Mouse (Mus musculus) limb, embryonic 12.5 days (tissue): ENCODE data around the gene Plpp3. TPM values are rescaled to one million over a fixed set of nuclear protein-coding genes. Genes with fewer than 3 reads are reported as not detected.
A peak's percentile ranks its signal among the peaks of the same experiment; 100 is the strongest.

Experiments
- ATAC-seq: fragments of 200-750 bp; cut with Nextera tagmentation; 2 replicates; pipeline ENCODE4 v1.8.0; 2017; ENCODE audit warnings: low read depth, moderate TSS enrichment; ENCODE audit not compliant: insufficient number of reproducible peaks, insufficient read depth, low FRiP score, low TSS enrichment
- H3K27ac ChIP-seq: fragments of 300-500 bp; sonication (generic); 2 replicates; pipeline ENCODE4 v1.5.1; 2016; ENCODE audit warnings: mild to moderate bottlenecking, moderate library complexity
- H3K27me3 ChIP-seq: fragments of 300-500 bp; sonication (generic); 2 replicates; pipeline ENCODE4 v1.6.1; 2016; ENCODE audit warnings: mild to moderate bottlenecking, moderate library complexity
- H3K36me3 ChIP-seq: fragments of 300-500 bp; sonication (generic); 2 replicates; pipeline ENCODE4 v1.6.1; 2016; ENCODE audit warnings: mild to moderate bottlenecking, moderate library complexity
- H3K4me1 ChIP-seq: fragments of 300-500 bp; sonication (generic); replicated peaks from 2 replicates; pipeline ENCODE4 v1.6.1; 2016
- H3K4me2 ChIP-seq: fragments of 300-500 bp; sonication (generic); 2 replicates; pipeline ENCODE4 v1.6.1; 2016; ENCODE audit warnings: mild to moderate bottlenecking, moderate library complexity
- H3K4me3 ChIP-seq: fragments of 300-500 bp; sonication (generic); replicated peaks from 2 replicates; pipeline ENCODE4 v1.5.1; 2016; ENCODE audit warnings: mild to moderate bottlenecking
- H3K9ac ChIP-seq: fragments of 300-500 bp; sonication (generic); replicated peaks from 2 replicates; pipeline ENCODE4 v1.6.1; 2016; ENCODE audit warnings: mild to moderate bottlenecking, moderate library complexity
- H3K9me3 ChIP-seq: fragments of 300-500 bp; sonication (generic); 2 replicates; pipeline ENCODE4 v1.6.1; 2016; ENCODE audit warnings: mild to moderate bottlenecking, moderate library complexity
- WGBS: fragments of 180-500 bp; shearing (Covaris S2); methylation state at CpG from one replicate; pipeline ENCODE4 v1.1.7; 2016; 5-methylcytosine and 5-hydroxymethylcytosine counted together
- polyA plus RNA-seq: library from polyadenylated mRNA; unstranded; fragments of >200 nt; fragmentation: Nextera tagmentation; extraction: Ambion mirVana; gene quantifications from 2 replicates; pipeline ENCODE4 v1.2.1, GENCODE M21; 2016

Gene Plpp3
- polyA plus RNA-seq, 1 experiment from 2014 or later: 96.0 TPM

DNA sequence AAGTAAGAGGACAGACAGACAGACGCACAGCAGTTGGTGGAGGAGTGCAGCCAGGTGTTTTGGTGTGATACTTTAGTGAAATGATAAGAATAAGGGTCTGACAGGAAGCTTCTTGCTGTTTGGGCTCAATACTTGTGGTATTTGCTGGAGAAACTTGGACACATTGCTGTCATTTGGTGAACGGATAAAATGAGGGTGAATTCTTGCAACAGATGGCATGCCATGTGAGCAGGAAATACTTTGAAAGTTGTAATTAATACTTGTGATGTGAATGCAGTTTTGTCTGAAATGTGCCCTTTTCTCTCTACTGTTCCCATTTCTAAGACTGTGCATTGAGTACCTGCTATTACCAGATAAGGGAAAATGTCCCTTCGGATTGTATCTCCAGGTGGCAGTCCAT is 14.3 kb downstream of the Plpp3 start:
- no peaks in the 10 kb centered on the region for H3K9me3 ChIP-seq
- ATAC-seq: no peak
- H3K27me3 ChIP-seq: no peaks in the 10 kb centered on the region
- WGBS: 81% methylated on average over 3 of the region's 3 CpGs
- H3K4me2 ChIP-seq: no peak overlapping the region
- no peak overlapping the region for H3K27ac ChIP-seq
- H3K36me3 ChIP-seq: peaks cover 43% of the 10 kb centered on the region
- no peak overlapping the region for H3K4me3 ChIP-seq
- no peak overlapping the region for H3K9ac ChIP-seq
- H3K4me1 ChIP-seq: peaks cover 56% of the 10 kb centered on the region

DNA sequence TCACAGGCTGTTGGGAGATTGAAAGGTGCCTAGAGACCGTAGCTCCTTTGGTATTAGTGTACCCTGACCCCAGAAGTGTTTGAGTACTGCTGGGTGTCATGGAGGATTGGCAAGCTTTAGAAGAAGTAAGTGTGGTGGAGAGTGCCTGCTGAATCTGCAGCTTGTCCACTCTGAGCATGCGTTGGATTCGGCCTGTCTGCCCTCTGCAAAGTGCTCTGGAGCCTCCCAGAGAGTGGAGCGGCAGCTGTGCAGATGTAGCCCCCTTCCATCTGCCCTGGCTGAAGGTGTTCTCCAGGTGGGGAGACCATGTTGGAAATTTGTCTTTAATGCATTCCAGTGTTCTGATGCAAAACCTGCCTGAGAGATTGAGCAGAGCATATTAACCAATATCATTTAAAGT is 17.6 kb downstream of the Plpp3 start:
- peaks cover 53% of the 10 kb centered on the region for H3K4me1 ChIP-seq
- ATAC-seq: no peak
- no peak overlapping the region for H3K4me2 ChIP-seq
- H3K4me3 ChIP-seq: no peak overlapping the region
- H3K9me3 ChIP-seq: no peaks in the 10 kb centered on the region
- WGBS: 58% methylated on average over 4 of the region's 4 CpGs
- no peak overlapping the region for H3K9ac ChIP-seq
- H3K36me3 ChIP-seq: peaks cover 47% of the 10 kb centered on the region
- peak overlapping the region; percentile 56; the same call in 1 of the 2 replicates for H3K27ac ChIP-seq
- H3K27me3 ChIP-seq: no peaks in the 10 kb centered on the region

DNA sequence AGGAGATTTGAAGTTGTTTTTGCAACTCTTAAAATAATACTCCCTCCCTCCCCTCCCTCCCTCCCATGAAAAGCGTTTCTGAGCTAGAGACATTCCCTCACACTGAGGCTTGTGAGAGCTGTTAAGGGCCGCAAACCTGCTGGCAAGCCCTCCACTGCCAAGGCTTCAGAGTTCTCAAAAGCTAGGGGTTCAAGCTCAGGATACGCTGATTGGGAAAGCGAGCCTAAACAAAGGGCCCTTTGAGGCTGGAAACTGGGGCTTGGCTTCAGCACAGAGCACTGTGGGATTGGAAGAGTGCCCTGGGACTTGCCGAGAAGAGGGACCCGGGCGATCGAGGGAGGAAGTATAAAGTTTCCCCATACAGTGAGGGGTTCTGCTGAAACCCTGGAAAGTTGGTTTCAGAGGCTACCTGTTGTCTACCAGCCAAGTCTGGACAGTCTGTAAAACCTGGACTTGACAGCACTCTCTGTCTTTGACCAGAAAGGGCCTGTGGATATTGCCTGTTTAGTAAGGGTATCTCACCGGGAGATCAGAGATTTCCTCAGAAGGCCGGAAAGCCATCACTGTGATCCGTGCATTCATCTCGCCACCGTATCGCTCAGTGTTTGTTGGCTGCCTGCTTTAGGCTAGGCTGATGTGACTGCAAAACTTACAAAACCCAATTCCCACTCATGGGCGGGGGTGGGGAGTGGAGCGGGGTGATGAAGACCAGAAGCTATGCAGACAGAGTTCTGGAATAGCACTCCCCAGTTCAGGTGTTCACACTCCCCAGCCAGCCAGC is 18.3 kb downstream of the Plpp3 start:
- Histone ChIP-seq H3K27ac (peak overlapping the region; percentile 70), H3K9ac (0 out of 2 replicates have a peak overlapping the region, but pooled peaks have one; percentile 2), H3K4me2 (no peak overlapping the region), H3K27me3 (no peaks in the 10 kb centered on the region), H3K4me3 (no peak overlapping the region), H3K36me3 (peaks cover 50% of the 10 kb centered on the region), H3K9me3 (no peaks in the 10 kb centered on the region), H3K4me1 (peaks cover 54% of the 10 kb centered on the region)
- 0 out of 2 replicates have a peak, but pooled peaks have one; percentile 37 for ATAC-seq
- WGBS: 71% methylated on average over 16 of the region's 16 CpGs

DNA sequence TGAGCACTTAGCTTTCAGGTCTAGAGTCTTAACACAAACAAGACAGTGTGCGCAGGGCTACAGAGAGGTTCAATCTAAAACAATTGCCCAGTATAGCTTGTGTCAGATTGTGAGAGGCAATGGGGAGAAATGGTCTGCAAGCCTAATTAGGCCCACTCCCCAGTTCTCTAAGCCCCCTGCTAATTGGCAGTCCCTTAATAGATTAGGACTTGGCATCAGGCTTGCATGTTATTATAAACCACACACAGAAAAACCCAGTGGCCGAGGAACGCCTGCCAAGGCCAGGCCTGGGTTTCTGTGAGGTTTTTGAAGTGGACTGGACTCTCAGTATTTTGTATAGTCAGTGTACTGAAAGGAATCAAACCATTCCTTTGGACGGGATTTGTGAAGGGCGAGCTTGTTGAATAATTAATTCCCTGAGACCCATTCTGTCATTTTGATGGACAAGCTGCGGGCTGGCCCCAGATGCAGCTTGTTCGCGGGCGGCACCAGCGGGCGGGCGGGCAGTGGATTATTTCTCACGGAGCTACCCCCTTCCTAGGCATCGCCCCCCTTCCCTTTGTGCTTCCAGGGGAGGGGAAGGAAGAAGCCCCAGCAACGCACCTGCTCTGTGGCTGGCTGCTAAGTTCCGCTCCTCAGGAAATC is 24.0 kb downstream of the Plpp3 start:
- Histone ChIP-seq H3K27ac (0 out of 2 replicates have a peak overlapping the region, but pooled peaks have one; percentile 29), H3K9me3 (no peaks in the 10 kb centered on the region), H3K9ac (no peak overlapping the region), H3K4me1 (peaks cover 51% of the 10 kb centered on the region), H3K36me3 (peaks cover 42% of the 10 kb centered on the region), H3K27me3 (no peaks in the 10 kb centered on the region), H3K4me3 (no peak overlapping the region), H3K4me2 (no peak overlapping the region)
- 38% methylated on average over 16 of the region's 16 CpGs for WGBS
- ATAC-seq: no peak

DNA sequence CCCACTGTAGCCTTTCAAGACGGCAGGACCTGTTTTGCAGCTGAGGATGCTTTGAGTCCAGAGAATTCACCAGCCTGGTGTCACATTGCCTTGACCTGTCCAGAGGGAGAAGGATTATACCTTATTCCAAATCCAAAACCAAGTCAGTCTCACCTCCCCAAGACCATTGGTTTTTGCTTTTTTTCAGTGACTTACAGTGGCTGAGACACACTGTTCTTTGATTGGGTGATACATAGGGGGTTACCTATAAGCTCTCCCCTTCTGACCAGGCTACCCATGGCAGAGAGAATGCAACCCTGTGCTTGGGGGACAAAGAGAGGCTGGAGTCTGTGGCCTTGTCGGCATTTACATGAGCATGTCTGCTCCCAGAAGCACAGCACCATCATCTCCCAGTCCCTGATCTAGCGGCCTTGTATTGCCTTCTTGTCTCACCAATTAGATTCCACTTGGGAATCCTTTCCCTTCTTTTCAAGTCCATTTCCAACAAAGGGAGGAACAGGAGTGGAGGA is 24.6 kb downstream of the Plpp3 start:
- no peaks in the 10 kb centered on the region for H3K27me3 ChIP-seq
- H3K27ac ChIP-seq: 0 out of 2 replicates have a peak overlapping the region, but pooled peaks have one; percentile 29
- H3K4me3 ChIP-seq: no peak overlapping the region
- 54% methylated on average over 3 of the region's 3 CpGs for WGBS
- peaks cover 42% of the 10 kb centered on the region for H3K36me3 ChIP-seq
- no peak overlapping the region for H3K4me2 ChIP-seq
- H3K9ac ChIP-seq: no peak overlapping the region
- ATAC-seq: no peak
- peaks cover 49% of the 10 kb centered on the region for H3K4me1 ChIP-seq
- no peaks in the 10 kb centered on the region for H3K9me3 ChIP-seq

DNA sequence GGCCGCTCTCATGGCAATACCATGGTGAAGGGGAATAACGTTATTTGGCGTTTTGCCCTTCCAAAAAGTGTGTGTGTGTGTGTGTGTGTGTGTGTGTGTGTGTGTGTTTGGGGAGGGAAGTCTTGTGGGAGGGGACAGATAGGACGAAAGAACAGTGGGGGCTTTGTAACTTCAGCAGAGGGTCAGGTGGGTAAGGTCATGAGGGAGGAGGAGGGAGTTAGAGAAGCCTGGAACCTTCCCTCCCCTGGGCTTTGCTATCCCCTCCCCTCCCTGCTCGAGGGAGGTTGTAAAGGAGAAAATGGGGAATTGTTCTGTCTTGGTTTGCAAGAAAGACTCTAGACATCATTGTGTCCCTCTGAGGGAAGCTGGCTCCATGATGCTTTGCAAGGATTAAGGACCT is 25.1 kb downstream of the Plpp3 start:
- H3K27ac ChIP-seq: peak overlapping the region; percentile 7; the same call in 1 of the 2 replicates
- WGBS: 63% methylated on average over 5 of the region's 5 CpGs

DNA sequence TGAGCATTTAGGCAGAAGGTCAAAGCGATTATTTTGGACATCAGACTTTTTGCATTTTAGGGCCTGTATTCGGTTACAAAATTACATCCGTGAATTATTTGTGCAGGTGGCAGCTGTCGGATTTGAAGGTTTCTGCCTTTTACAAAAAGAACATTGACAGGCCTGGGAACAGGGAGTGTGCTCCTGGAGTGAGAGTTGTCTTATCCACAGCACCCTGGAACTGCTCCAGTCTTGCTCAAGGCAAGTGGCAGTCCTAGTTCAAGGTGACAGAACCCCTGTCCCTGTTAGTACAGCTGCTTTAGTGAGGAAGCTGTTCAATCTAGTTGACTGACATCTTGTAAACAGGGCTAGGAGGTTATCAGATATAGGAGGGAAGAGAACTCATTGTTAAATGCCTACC is 27.3 kb downstream of the Plpp3 start:
- no peaks in the 10 kb centered on the region for H3K27me3 ChIP-seq
- no peak overlapping the region for H3K9ac ChIP-seq
- no peak overlapping the region for H3K4me2 ChIP-seq
- H3K27ac ChIP-seq: no peak overlapping the region
- H3K4me3 ChIP-seq: no peak overlapping the region
- H3K9me3 ChIP-seq: no peaks in the 10 kb centered on the region
- H3K4me1 ChIP-seq: peaks cover 47% of the 10 kb centered on the region
- 80% methylated on average over 4 of the region's 4 CpGs for WGBS
- no peak for ATAC-seq
- H3K36me3 ChIP-seq: peaks cover 40% of the 10 kb centered on the region

More for the DNA sequence above, 25.1 kb downstream of the Plpp3 start:
- ATAC-seq: no peak; the same call in 1 of the 2 replicates
- Histone ChIP-seq H3K27me3 (no peaks in the 10 kb centered on the region), H3K4me1 (peaks cover 49% of the 10 kb centered on the region), H3K9me3 (no peaks in the 10 kb centered on the region), H3K4me3 (no peak overlapping the region), H3K9ac (no peak overlapping the region), H3K36me3 (peaks cover 44% of the 10 kb centered on the region), H3K4me2 (no peak overlapping the region)

DNA sequence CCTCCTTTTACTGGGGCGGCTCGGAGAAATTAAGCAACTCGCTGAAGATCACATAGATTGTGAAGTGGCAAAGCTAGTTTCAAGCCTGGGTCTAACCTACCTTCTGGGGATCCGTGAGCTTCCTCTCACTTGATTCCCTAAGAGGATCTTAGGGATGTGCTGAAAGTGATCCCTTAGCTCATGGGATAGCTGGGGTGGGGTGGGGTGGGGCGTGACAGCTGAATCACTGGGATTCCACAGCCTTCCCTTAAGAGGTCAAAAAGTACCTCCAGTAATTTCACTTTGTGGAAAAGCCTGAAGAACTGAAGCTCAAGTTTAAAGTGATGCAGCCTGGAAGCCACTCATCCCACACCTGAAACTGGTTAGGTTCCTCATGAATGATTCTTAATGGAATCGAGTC is 27.8 kb downstream of the Plpp3 start:
- H3K4me1 ChIP-seq: peaks cover 47% of the 10 kb centered on the region
- H3K4me2 ChIP-seq: no peak overlapping the region
- no peaks in the 10 kb centered on the region for H3K27me3 ChIP-seq
- no peak overlapping the region for H3K9ac ChIP-seq
- ATAC-seq: no peak
- H3K9me3 ChIP-seq: no peaks in the 10 kb centered on the region
- H3K36me3 ChIP-seq: peaks cover 35% of the 10 kb centered on the region
- 86% methylated on average over 6 of the region's 6 CpGs for WGBS
- H3K27ac ChIP-seq: no peak overlapping the region
- H3K4me3 ChIP-seq: no peak overlapping the region

DNA sequence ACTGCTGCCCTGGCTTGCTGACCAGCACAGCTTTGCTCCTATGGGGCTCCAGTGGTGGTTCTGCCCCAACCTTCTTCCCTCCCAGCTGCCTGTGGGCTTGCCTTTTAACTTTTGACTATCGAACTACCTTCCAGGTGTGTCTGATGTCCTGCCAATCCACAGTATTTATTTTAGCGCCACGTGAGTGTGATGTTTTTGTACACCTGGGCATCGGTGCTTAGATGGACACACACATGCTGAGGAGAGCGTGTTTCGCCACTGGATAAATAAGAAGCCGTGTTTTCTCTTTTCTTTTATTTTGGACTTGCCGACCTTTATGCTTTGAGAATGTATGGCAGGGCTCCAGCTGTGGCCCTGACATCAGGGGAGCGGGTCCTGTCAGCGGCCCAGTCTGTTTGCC is 29.5 kb downstream of the Plpp3 start:
- H3K27ac ChIP-seq: no peak overlapping the region
- 87% methylated on average over 10 of the region's 10 CpGs for WGBS
- H3K36me3 ChIP-seq: peaks cover 34% of the 10 kb centered on the region
- no peak for ATAC-seq
- H3K27me3 ChIP-seq: no peaks in the 10 kb centered on the region
- H3K4me2 ChIP-seq: no peak overlapping the region
- H3K4me1 ChIP-seq: peaks cover 47% of the 10 kb centered on the region
- no peak overlapping the region for H3K9ac ChIP-seq
- H3K4me3 ChIP-seq: no peak overlapping the region
- H3K9me3 ChIP-seq: no peaks in the 10 kb centered on the region

DNA sequence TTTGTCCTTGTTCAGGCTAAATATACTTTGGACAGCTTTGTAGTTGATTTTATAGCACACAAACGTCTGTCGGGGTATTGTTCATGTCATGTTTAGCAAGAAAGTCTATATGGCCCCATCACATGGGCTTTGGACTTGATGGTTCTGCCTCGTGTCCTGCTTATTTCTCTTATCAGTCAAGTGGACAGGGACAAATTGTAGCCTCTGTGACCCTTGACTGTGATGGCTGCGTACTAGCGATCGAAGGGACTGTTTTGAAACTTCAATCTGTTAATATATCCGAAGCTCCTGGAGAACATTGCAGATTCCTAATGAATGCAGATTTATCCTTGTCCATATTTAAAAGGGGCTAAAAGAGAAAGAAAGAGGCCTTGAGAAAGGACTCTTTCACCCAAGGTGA is 30.7 kb downstream of the Plpp3 start:
- H3K36me3 ChIP-seq: peaks cover 28% of the 10 kb centered on the region
- no peak overlapping the region for H3K4me2 ChIP-seq
- no peaks in the 10 kb centered on the region for H3K9me3 ChIP-seq
- H3K9ac ChIP-seq: no peak overlapping the region
- H3K4me3 ChIP-seq: no peak overlapping the region
- H3K27me3 ChIP-seq: no peaks in the 10 kb centered on the region
- ATAC-seq: no peak
- peaks cover 49% of the 10 kb centered on the region for H3K4me1 ChIP-seq
- WGBS: 76% methylated on average over 7 of the region's 7 CpGs
- H3K27ac ChIP-seq: no peak overlapping the region

DNA sequence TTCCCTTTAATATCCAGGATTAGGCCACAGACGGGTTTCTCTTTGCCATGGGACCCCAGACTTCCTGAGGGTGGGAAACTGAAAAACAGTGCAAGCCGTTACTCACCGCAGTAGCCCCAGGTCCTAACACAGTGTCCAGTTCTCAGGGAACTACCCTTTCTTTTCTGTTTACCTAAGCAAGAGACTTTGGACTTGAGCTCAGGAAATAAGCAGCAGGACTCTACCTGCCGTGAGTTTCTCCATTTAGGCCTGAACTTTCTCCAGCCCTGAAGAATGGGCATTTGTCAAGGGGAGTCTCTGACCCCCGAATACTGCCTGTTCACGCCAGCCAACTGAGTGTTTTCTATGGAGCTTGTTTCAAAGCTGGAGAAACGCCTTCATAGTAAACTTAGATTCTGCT is 31.7 kb downstream of the Plpp3 start:
- Histone ChIP-seq H3K9ac (no peak overlapping the region), H3K27ac (no peak overlapping the region), H3K4me1 (peaks cover 54% of the 10 kb centered on the region), H3K4me2 (no peak overlapping the region), H3K27me3 (no peaks in the 10 kb centered on the region), H3K36me3 (peaks cover 22% of the 10 kb centered on the region), H3K9me3 (no peaks in the 10 kb centered on the region), H3K4me3 (no peak overlapping the region)
- ATAC-seq: no peak
- WGBS: 78% methylated on average over 7 of the region's 7 CpGs
